Mouse (Mus musculus) kidney, adult 2 months (tissue): Measurements from ENCODE around the gene Adgrl2.

Source experiments
- CTCF ChIP-seq: fragments of 200-500 bp; conservative IDR thresholded peaks from 2 replicates; pipeline ENCODE4 v1.5.1; 2011; ENCODE audit warnings: low read depth, mild to moderate bottlenecking, control low read depth, low read length, moderate library complexity, mixed read lengths; ENCODE audit not compliant: insufficient read depth, insufficient read length
- POLR2A ChIP-seq: fragments of 200-500 bp; IDR thresholded peaks from one replicate; pipeline ENCODE4 v1.6.1; 2011; ENCODE audit warnings: low read depth, low read length, control low read depth

- no peak for TF ChIP-seq CTCF
- TF ChIP-seq POLR2A, result no peak
Observed at GRCm38 (mm10) chr3:148907024-148907778, 83.2 kb downstream of the Adgrl2 start.
